Mouse (Mus musculus) embryo, embryonic 11.5 days (tissue): Measurements from ENCODE around the gene Rbm39.

Experiments used
- DNase-seq: peaks from one replicate; pipeline ENCODE4 v3.0.0-alpha.2; 2012; ENCODE audit warnings: low read depth, low spot score

The Rbm39 gene

DNA sequence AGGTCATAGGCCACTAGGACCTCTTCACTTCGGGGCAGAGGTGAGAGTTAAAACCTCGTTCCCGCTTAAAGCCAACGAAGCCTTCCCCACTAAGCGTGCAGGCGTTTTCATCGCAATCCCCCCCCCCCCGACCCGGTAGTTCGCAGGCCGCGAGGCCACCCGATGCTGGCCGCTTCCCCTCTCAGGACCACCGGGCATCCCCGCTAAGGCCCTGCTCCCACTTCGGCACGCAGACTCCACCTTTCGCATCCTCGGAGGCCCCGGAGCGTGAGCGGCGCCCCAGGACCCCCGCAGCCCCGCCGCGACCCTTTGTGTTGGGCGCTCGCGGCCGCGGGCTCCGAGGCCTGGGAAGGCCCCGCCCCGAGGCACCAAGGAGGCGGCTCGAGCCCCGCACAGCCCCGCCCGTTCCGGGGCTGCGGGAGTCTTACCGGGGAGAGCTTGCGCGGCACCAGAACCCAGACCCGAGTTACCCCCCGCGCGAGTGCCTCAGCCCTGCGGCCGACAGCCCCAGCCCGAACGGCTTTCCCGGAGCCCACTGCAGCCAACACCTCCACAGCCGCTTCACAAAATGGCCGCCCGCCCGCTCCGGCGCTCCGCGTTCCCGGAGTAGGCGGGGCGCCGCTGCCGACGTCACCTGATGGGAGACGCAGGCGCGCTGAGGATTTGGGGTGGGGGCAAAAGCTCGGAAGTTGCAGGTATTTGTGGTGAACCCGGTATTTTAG is 68.5 kb downstream of the Rbm39 start, which contains the start of the genes Cpne1 and Rbm12:
Gene Cpne1, minus strand, starts transcription at position 608 of the 722 bp plus-strand sequence.
Gene Rbm12, minus strand, starts transcription at position 621 of the 722 bp plus-strand sequence.
- peak; percentile 86 for DNase-seq

- peak; percentile 17 for DNase-seq
These were observed 69.2 kb downstream of the Rbm39 start for GRCm38 (mm10) chr2:156110627-156111357.
